Mouse (Mus musculus) C3H10T1/2 (cell line): ENCODE results near the gene Sec14l5. TPM values are rescaled to one million over a fixed set of nuclear protein-coding genes. Genes with fewer than 3 reads are reported as not detected.

Experiments
- polyA plus RNA-seq, 2 experiments: library from polyadenylated mRNA; unstranded; fragments of >200 nt; fragmentation: generic; extraction: Trizol; gene quantifications; one replicate each; pipeline ENCODE4 v1.2.1; 2012; ENCODE audit warnings: missing spikeins in 2 of 2

The Sec14l5 gene
- under 1 TPM; 0.01 to 0.05 TPM for polyA plus RNA-seq

GRCm38 (mm10) chr16:5147037-5147385 lies at the start of gene Sec14l5:
Gene Sec14l5, plus strand, starts transcription at chr16:5147109.

GRCm38 (mm10) chr16:5132401-5132801 lies 14.5 kb upstream of the Sec14l5 start, which contains the start of gene Ppl:
Gene Ppl, minus strand, starts transcription at chr16:5132421.

GRCm38 (mm10) chr16:5203668-5204433 lies 56.9 kb downstream of the Sec14l5 start, which contains the start of gene Nagpa:
Gene Nagpa, minus strand, starts transcription at chr16:5204012.

GRCm38 (mm10) chr16:5222140-5222539 lies 75.2 kb downstream of the Sec14l5 start, which contains the start of gene AU021092:
Gene AU021092, minus strand, starts transcription at chr16:5222299.

GRCm38 (mm10) chr16:5233418-5234313 lies 86.8 kb downstream of the Sec14l5 start, which contains the start of gene Alg1:
Gene Alg1, plus strand, starts transcription at chr16:5233621.

Other genes starting within 250 kb of the Sec14l5 start
- 10 to 100 TPM; 61.2 to 88.2 TPM for gene Nudt16l1, start 208.3 kb upstream of the Sec14l5 start, polyA plus RNA-seq
- gene Anks3, start 182.9 kb upstream of the Sec14l5 start, polyA plus RNA-seq, result 10 to 100 TPM; 14.6 to 57.4 TPM
- under 1 TPM; 0.02 to 0.38 TPM for gene Sept12, start 149.3 kb upstream of the Sec14l5 start, polyA plus RNA-seq
- gene Smim22, start 139.8 kb upstream of the Sec14l5 start, polyA plus RNA-seq, result not detected
- gene Rogdi, start 133.6 kb upstream of the Sec14l5 start, polyA plus RNA-seq, result 10 to 100 TPM; 26.6 to 33.8 TPM
- gene Glyr1, start 97.2 kb upstream of the Sec14l5 start, polyA plus RNA-seq, result 10 to 100 TPM in 1 of 2 experiments, 1 to 10 TPM in 1; 8.3 to 41.7 TPM
- gene Ubn1, start 97.1 kb upstream of the Sec14l5 start, polyA plus RNA-seq, result 10 to 100 TPM in 1 of 2 experiments, 1 to 10 TPM in 1; 4.8 to 22.5 TPM
- under 1 TPM in 1 of 2 experiments, not detected in 1; 0.98 TPM for gene Ppl, start 14.7 kb upstream of the Sec14l5 start, polyA plus RNA-seq
- gene Nagpa, start 56.9 kb downstream of the Sec14l5 start, polyA plus RNA-seq, result 10 to 100 TPM; 14.6 to 16.9 TPM
- 1 to 10 TPM; 4.4 to 5.7 TPM for gene AU021092, start 75.2 kb downstream of the Sec14l5 start, polyA plus RNA-seq
- 10 to 100 TPM; 22.6 to 35.8 TPM for gene Alg1, start 86.5 kb downstream of the Sec14l5 start, polyA plus RNA-seq
- gene Eef2kmt, start 108.9 kb downstream of the Sec14l5 start, polyA plus RNA-seq, result 10 to 100 TPM; 15.8 to 26.7 TPM